Mouse (Mus musculus) adipose tissue, adult 10 weeks (tissue): Measurements from ENCODE around the gene Gnl3l. TPM values are rescaled to one million over a fixed set of nuclear protein-coding genes. Genes with fewer than 3 reads are reported as not detected.

Experiments
- polyA plus RNA-seq: library from polyadenylated mRNA; stranded (reverse); fragments of 350-450 nt; fragmentation: Illumina TruSeq; extraction: RNeasy Lipid Tissue Mini Kit (QIAGEN cat#74804); gene quantifications from one replicate; pipeline ENCODE4 v1.2.3, GENCODE M21; 2014; ENCODE audit warnings: low read depth, low replicate concordance

Gene Gnl3l
- 22.8 TPM for polyA plus RNA-seq

GRCm38 (mm10) chrX:151016938-151017877 lies at the start of gene Gnl3l:
Gene Gnl3l (minus strand): TSS chrX:151017322.

GRCm38 (mm10) chrX:151045850-151046249 lies 28.7 kb upstream of the Gnl3l start, which contains the start of gene Fgd1:
Gene Fgd1 (plus strand): TSS chrX:151046150.

Other genes with a start within 250 kb of the Gnl3l start
- 48.5 TPM for gene Maged2, start 203.0 kb downstream of the Gnl3l start, polyA plus RNA-seq
- 2.6 TPM for gene Fgd1, start 28.8 kb upstream of the Gnl3l start, polyA plus RNA-seq
- 24.8 TPM for gene Tsr2, start 79.2 kb upstream of the Gnl3l start, polyA plus RNA-seq
- 0.40 TPM for gene Wnk3, start 180.8 kb upstream of the Gnl3l start, polyA plus RNA-seq